Mouse (Mus musculus) forebrain, postnatal 0 days (tissue): ENCODE measurements at regions not wholly inside any gene's neighbourhood (a gene's known extent, or its start where the extent isn't known, plus 50 kb on each side); places are given as distances from the start of the nearest gene placed in this dataset.

Experiments
- ATAC-seq: fragments of 200-750 bp; cut with Nextera tagmentation; 2 replicates; pipeline ENCODE4 v1.8.0; 2017; ENCODE audit warnings: mild to moderate bottlenecking, moderate library complexity
- DNase-seq: peaks from one replicate; pipeline ENCODE4 v3.0.0-alpha.2; 2015
- H3K27ac ChIP-seq: fragments of 300-500 bp; sonication (generic); 2 replicates; pipeline ENCODE4 v1.5.1; 2014; ENCODE audit warnings: low read depth, mild to moderate bottlenecking, antibody characterized with exemption, low read length, moderate library complexity, mixed read lengths
- H3K27me3 ChIP-seq: fragments of 300-500 bp; sonication (generic); 2 replicates; pipeline ENCODE4 v1.6.1; 2014; ENCODE audit warnings: mild to moderate bottlenecking, low read length, mixed read lengths; ENCODE audit not compliant: insufficient read depth
- H3K36me3 ChIP-seq: fragments of 300-500 bp; sonication (generic); 2 replicates; pipeline ENCODE4 v1.6.1; 2014; ENCODE audit warnings: mild to moderate bottlenecking, moderate library complexity; ENCODE audit not compliant: insufficient read depth
- H3K4me1 ChIP-seq: fragments of 300-500 bp; sonication (generic); 2 replicates; pipeline ENCODE4 v1.6.1; 2014; ENCODE audit warnings: antibody characterized with exemption; ENCODE audit not compliant: insufficient read depth
- H3K4me2 ChIP-seq: fragments of 300-500 bp; sonication (generic); 2 replicates; pipeline ENCODE4 v1.6.1; 2014; ENCODE audit warnings: low read depth, mild to moderate bottlenecking, moderate library complexity
- H3K4me3 ChIP-seq: fragments of 300-500 bp; sonication (generic); 2 replicates; pipeline ENCODE4 v1.5.1; 2014; ENCODE audit warnings: low read depth, low read length, mixed read lengths
- H3K9ac ChIP-seq: fragments of 300-500 bp; sonication (generic); 2 replicates; pipeline ENCODE4 v1.6.1; 2014; ENCODE audit warnings: mild to moderate bottlenecking
- H3K9me3 ChIP-seq: fragments of 300-500 bp; sonication (generic); 2 replicates; pipeline ENCODE4 v1.6.1; 2016; ENCODE audit warnings: low read length
- CTCF ChIP-seq: sonication (generic); IDR thresholded peaks from 2 replicates; pipeline ENCODE4 v1.5.1; 2016; ENCODE audit warnings: antibody characterized with exemption, control low read depth, low read depth
- WGBS: fragments of 180-500 bp; shearing (Covaris S2); extraction: QIAGEN DNeasy Blood & Tissue Kit; methylation state at CpG from one replicate; pipeline ENCODE4 v1.1.7; 2014; 5-methylcytosine and 5-hydroxymethylcytosine counted together

DNA sequence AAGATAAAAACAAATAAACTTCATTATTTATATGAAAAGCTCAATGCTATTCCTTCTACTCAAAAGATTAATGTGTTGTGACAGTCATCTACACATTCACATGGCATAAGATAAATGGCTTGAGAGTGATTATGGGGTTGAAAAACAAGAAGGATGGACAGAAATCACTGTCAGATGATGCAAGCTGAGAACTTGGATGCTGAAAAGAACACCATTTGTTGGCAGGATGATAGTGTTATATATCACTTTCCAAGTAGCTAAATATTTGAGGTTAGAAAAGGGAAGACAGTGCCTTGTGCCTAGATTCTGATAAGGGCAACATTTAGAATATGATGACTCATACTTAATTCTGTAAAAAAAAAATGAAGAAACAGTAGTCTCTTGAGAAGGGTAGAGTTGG, 817.0 kb downstream of the Phex start:
- ATAC-seq, result no peak

GRCm38 (mm10) chrX:156594735-156595134, 820.4 kb downstream of the Phex start:
- H3K27me3 ChIP-seq, result no peaks in the 10 kb centered on the region
- DNase-seq, result peak; percentile 1
- no peak for TF ChIP-seq CTCF
- no peak overlapping the region for H3K9ac ChIP-seq
- H3K27ac ChIP-seq, result no peak overlapping the region
- no peak overlapping the region for H3K4me2 ChIP-seq
- no peak overlapping the region for H3K4me3 ChIP-seq
- no peaks in the 10 kb centered on the region for H3K4me1 ChIP-seq
- WGBS, result 62% methylated on average over 5 of the region's 5 CpGs
- H3K36me3 ChIP-seq, result no peaks in the 10 kb centered on the region
- no peaks in the 10 kb centered on the region for H3K9me3 ChIP-seq
- peak; percentile 60 for ATAC-seq

More for the DNA sequence above, 817.0 kb downstream of the Phex start:
- no peak overlapping the region for H3K4me2 ChIP-seq
- H3K4me3 ChIP-seq, result no peak overlapping the region
- H3K27me3 ChIP-seq, result no peaks in the 10 kb centered on the region
- DNase-seq, result no peak
- no peak overlapping the region for H3K27ac ChIP-seq
- TF ChIP-seq CTCF, result no peak
- H3K9me3 ChIP-seq, result no peaks in the 10 kb centered on the region
- no peak overlapping the region for H3K9ac ChIP-seq
- H3K36me3 ChIP-seq, result no peaks in the 10 kb centered on the region
- H3K4me1 ChIP-seq, result no peaks in the 10 kb centered on the region
